8 mouse cellular contexts compared by ENCODE assay signal in the genomic region with DNA sequence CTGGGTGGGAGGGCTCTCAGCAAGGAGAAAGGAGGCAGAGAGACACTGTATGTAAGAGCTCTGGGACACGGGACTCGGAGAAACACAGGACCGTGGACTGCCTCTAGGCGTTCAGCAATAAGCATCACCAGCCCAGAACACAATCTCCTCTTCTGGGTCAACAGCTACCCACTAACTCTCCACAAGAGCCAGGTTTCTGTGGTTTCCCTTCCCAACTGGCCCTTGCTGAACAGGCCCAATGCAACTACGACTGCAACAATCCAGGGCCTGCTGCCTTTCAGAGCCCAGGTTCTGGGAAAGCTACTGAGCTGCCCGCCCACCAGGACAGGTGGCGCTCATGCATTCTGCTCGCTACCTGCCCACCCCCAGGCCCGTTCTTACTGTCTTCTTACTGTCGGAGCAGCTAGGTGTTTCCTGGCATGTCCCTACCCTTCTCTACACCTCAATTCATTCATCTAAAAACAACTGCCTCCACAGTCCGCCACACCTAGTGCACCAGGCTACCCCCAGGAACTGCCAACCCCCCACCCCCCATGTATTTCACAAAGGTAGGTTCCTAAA. TPM values are rescaled to one million over a fixed set of nuclear protein-coding genes. Genes with fewer than 3 reads are reported as not detected.
DNase-seq lines count a peak whose midpoint lies in the region; ATAC-seq and TF ChIP-seq lines count a peak whose summit lies in the region.

No protein-coding gene starts in this region.

- TF ChIP-seq CTCF in kidney, adult 2 months (conservative IDR thresholded peaks at IDR 0.05; ENCODE audit: insufficient read depth, insufficient read length, low read depth, low read length), result no peak
- TF ChIP-seq CTCF in liver, embryonic 14.5 days (IDR thresholded peaks at IDR 0.05; ENCODE audit: low read depth), result no peak

- no peak for TF ChIP-seq POLR2A in kidney, adult 2 months (IDR thresholded peaks at IDR 0.05; ENCODE audit: low read depth, low read length)

- no peaks in the 10 kb centered on the region for H3K27me3 ChIP-seq in kidney, adult 2 months (replicated peaks; ENCODE audit: control insufficient read depth, insufficient read depth, low read length)
- H3K27me3 ChIP-seq in forebrain, embryonic 13.5 days, result peaks cover 8% of the 10 kb centered on the region
- H3K27me3 ChIP-seq in liver, embryonic 14.5 days (ENCODE audit: control insufficient read depth, insufficient read depth, low read length), result no peaks in the 10 kb centered on the region

- WGBS in kidney, adult 2 months, result 75% methylated on average over 11 of the region's 11 CpGs
- 73% methylated on average over 11 of the region's 11 CpGs for WGBS in forebrain, embryonic 13.5 days
- 66% methylated on average over 11 of the region's 11 CpGs for WGBS in liver, embryonic 14.5 days (ENCODE audit: insufficient replicate concordance)

- peak; percentile 19; the same call in 1 of the 2 replicates for ATAC-seq in forebrain, embryonic 13.5 days
- ATAC-seq in liver, embryonic 14.5 days (ENCODE audit: insufficient read depth), result no peak

- no peak for TF ChIP-seq EP300 in liver, embryonic 14.5 days (IDR thresholded peaks at IDR 0.05; ENCODE audit: low read depth)

- H3K9ac ChIP-seq in forebrain, embryonic 13.5 days, result peak overlapping the region; percentile 71
- H3K9ac ChIP-seq in liver, embryonic 14.5 days (replicated peaks), result peak overlapping the region; percentile 84

- no peaks in the 10 kb centered on the region for H3K36me3 ChIP-seq in kidney, adult 2 months (ENCODE audit: control insufficient read depth, insufficient read depth, low read length)
- H3K36me3 ChIP-seq in forebrain, embryonic 13.5 days (ENCODE audit: poor library complexity, severe bottlenecking), result peaks cover 3% of the 10 kb centered on the region; the same call in 1 of the 2 replicates
- no peaks in the 10 kb centered on the region for H3K36me3 ChIP-seq in liver, embryonic 14.5 days (replicated peaks; ENCODE audit: control insufficient read depth, insufficient read depth, low read depth)

- intact Hi-C loops in left cerebral cortex, postnatal 14 days (cut with DNase I), result no loop called here

- no peak for DNase-seq in kidney, adult 2 months
- DNase-seq in kidney, postnatal 14 days, result no peak
- peak; percentile 33 for DNase-seq in R1 (ENCODE audit: low read depth, low spot score)
- DNase-seq in liver, embryonic 14.5 days (ENCODE audit: low read depth in 3 of 3, low spot score in 3 of 3), result no peak
- DNase-seq in left cerebral cortex, postnatal 14 days (ENCODE audit: low spot score in 2 of 2), result no peak
- no peak for DNase-seq in Muller cell, postnatal 12 days (ENCODE audit: inconsistent ontology term)
- no peak for DNase-seq in lung, postnatal 25 days (ENCODE audit: low spot score)

- H3K9me3 ChIP-seq in forebrain, embryonic 13.5 days (replicated peaks), result no peaks in the 10 kb centered on the region
- no peaks in the 10 kb centered on the region for H3K9me3 ChIP-seq in liver, embryonic 14.5 days (ENCODE audit: control insufficient read depth, low read length)

- H3K4me1 ChIP-seq in kidney, adult 2 months (ENCODE audit: control insufficient read depth, insufficient read depth, low read length), result peaks cover 9% of the 10 kb centered on the region; the same call in 1 of the 2 replicates
- peaks cover 14% of the 10 kb centered on the region for H3K4me1 ChIP-seq in forebrain, embryonic 13.5 days
- peaks cover 21 to 24% of the 10 kb centered on the region in 2 experiments for H3K4me1 ChIP-seq in liver, embryonic 14.5 days (replicated peaks; ENCODE audit: control insufficient read depth in 2 of 2, insufficient read depth in 2 of 2, low read length in 1 of 2)

- H3K27ac ChIP-seq in kidney, adult 2 months (ENCODE audit: insufficient read depth, low read depth, low read length), result peak overlapping the region; percentile 81; the same call in 1 of the 2 replicates
- H3K27ac ChIP-seq in forebrain, embryonic 13.5 days, result no peak overlapping the region
- H3K27ac ChIP-seq in liver, embryonic 14.5 days, result peak overlapping the region; percentile 97

- peak overlapping the region; percentile 76 for H3K4me2 ChIP-seq in forebrain, embryonic 13.5 days
- peak overlapping the region; percentile 96 for H3K4me2 ChIP-seq in liver, embryonic 14.5 days (ENCODE audit: low read depth)

- H3K4me3 ChIP-seq in kidney, adult 2 months (ENCODE audit: insufficient read depth, low read depth, low read length), result no peak overlapping the region
- H3K4me3 ChIP-seq in forebrain, embryonic 13.5 days, result peak overlapping the region; percentile 57
- peak overlapping the region; percentile 45 to 63 for H3K4me3 ChIP-seq in liver, embryonic 14.5 days (ENCODE audit: insufficient read depth in 1 of 2, low read depth in 2 of 2, low read length in 2 of 2)

RNA-seq across cellular contexts. Expression of a gene that starts 35.5 kb away (rescaled TPM):
- polyA plus RNA-seq in kidney, adult 2 months (2012; rRNA removed), result 9.5 and 13.4 TPM in 2 replicates
- 5.8 and 6.6 TPM in 2 replicates for polyA plus RNA-seq in forebrain, embryonic 13.5 days (2015; fragmentation: Nextera tagmentation; extraction: Ambion mirVana)
- 23.5 and 29.8 TPM in 2 replicates for polyA plus RNA-seq in liver, embryonic 14.5 days (2012; rRNA removed)
- 34.3 and 35.9 TPM in 2 replicates for polyA plus RNA-seq in liver, embryonic 14.5 days (2014; fragmentation: Nextera tagmentation; extraction: Ambion mirVana)
- total RNA-seq in left cerebral cortex, postnatal 14 days (2021), result 1 to 10 TPM; 4.2 to 5.1 TPM

RNA-seq across cellular contexts. Expression of a gene that starts 44.0 kb away (rescaled TPM):
- polyA plus RNA-seq in kidney, adult 2 months (2012; rRNA removed), result 41.3 and 44.1 TPM in 2 replicates
- 2.5 and 2.9 TPM in 2 replicates for polyA plus RNA-seq in forebrain, embryonic 13.5 days (2015; fragmentation: Nextera tagmentation; extraction: Ambion mirVana)
- polyA plus RNA-seq in liver, embryonic 14.5 days (2012; rRNA removed), result 2.5 and 2.6 TPM in 2 replicates
- 0.62 and 1.3 TPM in 2 replicates for polyA plus RNA-seq in liver, embryonic 14.5 days (2014; fragmentation: Nextera tagmentation; extraction: Ambion mirVana)
- total RNA-seq in left cerebral cortex, postnatal 14 days (2021), result 10 to 100 TPM in 1 of 2 experiments, 1 to 10 TPM in 1; 9.9 to 11.9 TPM

Comparison
In these comparisons a context has a peak if more than half of its experiments do, and no peak if none do; other contexts are left out.
1. RNA of a gene that starts 44.0 kb away (polyA plus RNA-seq): 41.3 to 44.1 TPM in kidney, adult 2 months; 0.62 to 2.6 TPM in liver, embryonic 14.5 days and 2.5 to 2.9 TPM in forebrain, embryonic 13.5 days; every median in the first group is over 10 times any median in the second.